Mouse (Mus musculus) heart, embryonic 14.5 days (tissue): ENCODE results near the gene Fh1. TPM values are rescaled to one million over a fixed set of nuclear protein-coding genes. Genes with fewer than 3 reads are reported as not detected.

Source experiments
- polyA plus RNA-seq: library from polyadenylated mRNA; unstranded; fragments of >200 nt; fragmentation: Nextera tagmentation; extraction: Ambion mirVana; gene quantifications from 2 replicates; pipeline ENCODE4 v1.2.1, GENCODE M21; 2014

The Fh1 gene
- polyA plus RNA-seq, 1 experiment from 2014 or later = 312 TPM

Other genes with a start within 250 kb of the Fh1 start
- gene Rgs7, start 133.1 kb downstream of the Fh1 start, polyA plus RNA-seq = 0.55 and 0.82 TPM in 2 replicates
- 0.36 TPM in 1 of 2 replicates, not detected in the other for gene Kmo, start 5.3 kb downstream of the Fh1 start, polyA plus RNA-seq
- gene Opn3, start 67.1 kb upstream of the Fh1 start, polyA plus RNA-seq = 13.4 and 15.6 TPM in 2 replicates
- 6.9 TPM in 2 replicates for gene Chml, start 67.3 kb upstream of the Fh1 start, polyA plus RNA-seq
- not detected in 2 replicates for gene Wdr64, start 73.0 kb upstream of the Fh1 start, polyA plus RNA-seq